Mouse (Mus musculus): ENCODE results near the gene Zfp36. TPM values are rescaled to one million over a fixed set of nuclear protein-coding genes. Genes with fewer than 3 reads are reported as not detected.
"Not testable (repeated sequence)": the region's sequence is repeated elsewhere in the genome, so short reads cannot be mapped to it uniquely, and the experiment has no call there.

The Zfp36 gene
- polyA plus RNA-seq, 1 experiment from 2014 or later, result 21.4 TPM

DNA sequence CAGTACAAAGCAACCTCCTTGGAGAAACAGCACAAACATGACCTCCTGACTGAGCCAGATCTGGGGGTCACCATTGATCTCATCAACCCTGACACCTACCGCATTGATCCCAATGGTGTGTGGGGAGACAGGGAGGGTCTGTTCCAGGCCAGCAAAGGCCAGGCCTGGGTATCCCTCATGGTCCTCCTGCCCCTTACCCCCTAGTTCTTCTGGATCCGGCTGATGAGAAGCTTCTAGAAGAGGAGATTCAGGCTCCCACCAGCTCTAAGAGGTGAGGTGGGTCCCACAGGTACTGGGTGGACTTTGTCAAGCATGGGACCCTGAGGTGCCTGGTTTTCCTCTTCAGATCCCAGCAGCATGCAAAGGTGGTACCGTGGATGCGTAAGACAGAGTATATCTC is 15.4 kb upstream of the Zfp36 start:
- Histone ChIP-seq H3K9me3 (no peaks in the 10 kb centered on the region), H3K27ac (no peak overlapping the region), H3K4me1 (peaks cover 15% of the 10 kb centered on the region), H3K4me3 (replicated peaks) (no peak overlapping the region), H3K4me2 (no peak overlapping the region), H3K36me3 (peaks cover 40% of the 10 kb centered on the region), H3K9ac (no peak overlapping the region), H3K27me3 (replicated peaks) (no peaks in the 10 kb centered on the region)
- WGBS, result 94% methylated on average over 4 of the region's 4 CpGs
- ATAC-seq (ENCODE audit: insufficient read depth, low FRiP score, low read depth), result no peak

DNA sequence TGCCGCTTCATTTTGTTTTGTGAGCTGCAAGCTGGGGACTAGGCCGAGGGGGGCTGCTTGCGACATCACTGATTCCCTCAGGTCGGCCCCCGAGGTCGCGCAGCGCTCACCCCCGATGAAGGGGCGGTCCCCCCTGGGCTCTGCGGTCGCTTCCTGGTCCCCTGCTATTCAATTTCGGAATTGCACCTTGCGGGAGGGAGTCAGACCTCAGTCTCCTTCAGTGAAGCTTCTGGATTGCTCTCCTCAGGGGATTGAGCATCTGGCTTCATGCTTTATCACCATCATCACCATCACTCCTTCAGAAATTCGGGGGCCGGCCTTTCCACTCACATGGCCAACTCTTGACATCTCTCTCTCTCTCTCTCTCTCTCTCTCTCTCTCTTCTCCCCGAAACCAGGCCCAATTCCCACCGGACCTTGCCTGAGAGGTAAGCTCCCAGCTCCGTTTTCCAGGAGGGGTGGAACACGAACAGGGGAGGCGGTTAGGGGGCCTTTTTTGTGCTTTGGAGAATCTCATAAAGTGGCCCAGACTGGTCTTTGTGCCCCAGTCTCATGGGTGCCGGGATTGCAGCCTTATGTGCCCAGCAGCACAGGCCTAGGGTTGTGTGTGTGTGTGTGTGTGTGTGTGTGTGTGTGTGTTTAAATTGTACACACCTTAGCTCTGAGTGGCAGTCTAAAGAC is 13.4 kb upstream of the Zfp36 start:
- H3K36me3 ChIP-seq, result peaks cover 43% of the 10 kb centered on the region

DNA sequence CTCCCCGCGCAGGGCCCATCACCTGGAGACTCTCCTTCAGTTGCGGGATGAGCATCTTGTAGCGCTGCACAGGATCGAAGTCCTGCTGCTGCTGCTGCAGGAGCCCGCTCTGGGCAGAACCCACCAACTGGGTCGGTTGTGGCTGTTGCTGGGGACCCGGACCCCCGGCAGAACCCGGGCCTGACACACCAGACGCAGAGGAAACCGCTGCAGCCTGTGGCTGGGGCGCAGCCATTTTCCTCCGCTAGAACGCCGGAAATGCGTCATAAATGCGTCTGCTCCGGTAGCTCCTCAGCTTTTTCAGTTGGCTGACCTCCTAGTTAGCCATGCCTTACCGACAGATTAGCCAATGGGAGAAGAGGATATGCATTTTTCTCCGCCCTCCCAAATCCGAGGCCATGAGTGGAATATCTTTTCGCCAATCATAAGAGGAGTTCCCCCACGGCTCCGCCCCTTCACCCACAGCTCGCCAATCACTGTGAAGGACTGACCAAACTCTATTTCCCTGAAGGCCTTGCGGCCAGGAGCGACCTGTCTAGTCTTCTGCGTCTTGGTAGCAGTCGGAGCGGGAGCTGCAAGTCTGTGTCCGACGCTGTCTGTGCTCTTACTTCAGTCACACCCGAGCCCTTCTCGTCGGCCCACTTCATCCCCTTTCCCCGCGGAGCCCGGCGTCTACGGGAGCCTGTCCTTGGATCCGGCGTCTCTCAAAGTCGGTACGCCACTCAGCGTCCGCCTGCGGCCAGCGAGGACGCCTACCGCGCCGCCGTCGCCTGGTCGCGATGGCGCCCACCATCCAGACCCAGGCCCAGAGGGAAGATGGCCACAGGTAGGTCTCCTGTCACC is 12.6 kb upstream of the Zfp36 start, which contains the start of the genes Med29 and Paf1:
Gene Med29, minus strand, starts transcription at position 280 of the 843 bp plus-strand sequence.
Gene Paf1, plus strand, starts transcription at position 523 of the 843 bp plus-strand sequence.
- Histone ChIP-seq H3K4me3 (replicated peaks) (peak within 1 kb of the TSS; percentile 81), H3K9ac (peak within 1 kb of the TSS; percentile 94), H3K4me2 (peak within 1 kb of the TSS; percentile 90), H3K9me3 (no peaks in the 10 kb centered on the region), H3K27me3 (replicated peaks) (no peaks in the 10 kb centered on the region), H3K36me3 (peaks cover 45% of the 10 kb centered on the region), H3K27ac (peak within 1 kb of the TSS; percentile 75), H3K4me1 (peaks cover 15% of the 10 kb centered on the region)
- peak; percentile 97 for ATAC-seq (ENCODE audit: insufficient read depth, low FRiP score, low read depth)
- under 1% methylated on average over 58 of the region's 58 CpGs for WGBS

More for the DNA sequence above, 13.4 kb upstream of the Zfp36 start:
- H3K4me2 ChIP-seq, result peak overlapping the region; percentile 90
- peaks cover 15% of the 10 kb centered on the region for H3K4me1 ChIP-seq
- peak overlapping the region; percentile 81 for H3K4me3 ChIP-seq (replicated peaks)
- 3% methylated on average over 22 of the region's 22 CpGs for WGBS
- H3K27me3 ChIP-seq (replicated peaks), result no peaks in the 10 kb centered on the region
- H3K9me3 ChIP-seq, result no peaks in the 10 kb centered on the region
- peak overlapping the region; percentile 94 for H3K9ac ChIP-seq
- ATAC-seq (ENCODE audit: insufficient read depth, low FRiP score, low read depth), result no peak
- H3K27ac ChIP-seq, result peak overlapping the region; percentile 75

DNA sequence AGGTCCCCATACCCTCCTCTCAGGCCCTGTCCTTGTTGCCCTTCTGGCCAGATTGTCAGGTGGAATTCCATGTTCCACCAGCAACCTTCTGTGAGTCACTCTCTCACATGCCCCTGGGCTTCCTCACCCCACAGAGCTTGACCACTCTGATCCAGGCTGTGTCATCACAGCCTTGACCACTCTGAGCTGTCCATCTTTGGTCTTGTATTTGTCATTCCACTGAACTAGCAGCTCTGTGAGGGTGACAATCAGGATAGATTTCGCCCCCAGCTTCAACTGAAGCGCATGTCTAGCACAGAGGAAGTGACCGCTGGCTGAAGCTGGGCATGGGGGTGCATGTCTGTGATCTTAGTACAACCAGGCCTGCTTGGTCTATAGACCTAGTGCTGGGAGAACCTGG is 10.3 kb upstream of the Zfp36 start:
- Histone ChIP-seq H3K9ac (no peak overlapping the region), H3K27me3 (replicated peaks) (no peaks in the 10 kb centered on the region), H3K4me2 (no peak overlapping the region), H3K9me3 (no peaks in the 10 kb centered on the region), H3K4me1 (peaks cover 22% of the 10 kb centered on the region), H3K4me3 (replicated peaks) (no peak overlapping the region), H3K36me3 (peaks cover 36% of the 10 kb centered on the region), H3K27ac (no peak overlapping the region)
- no peak for ATAC-seq (ENCODE audit: insufficient read depth, low FRiP score, low read depth)
- 94% methylated on average over 3 of the region's 3 CpGs for WGBS

DNA sequence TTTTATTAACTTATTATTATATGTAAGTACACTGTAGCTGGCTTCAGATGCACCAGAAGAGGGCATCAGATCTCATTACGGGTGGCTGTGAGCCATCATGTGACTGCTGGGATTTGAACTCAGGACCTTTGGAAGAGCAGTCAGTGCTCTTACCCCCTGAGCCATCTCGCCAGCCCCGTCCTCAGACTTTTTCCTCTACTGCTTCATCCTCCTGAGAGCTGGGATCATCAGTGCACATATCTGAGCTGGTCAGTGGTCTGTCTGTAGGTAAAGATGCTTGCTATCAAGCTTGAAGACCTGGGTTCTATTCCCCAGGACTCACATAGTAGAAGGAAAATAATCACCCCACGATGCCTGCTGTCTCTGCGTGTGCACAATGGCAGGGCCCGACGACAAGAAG is 7.3 kb upstream of the Zfp36 start:
- peaks cover 28% of the 10 kb centered on the region for H3K36me3 ChIP-seq
- not testable (repeated sequence) for H3K4me3 ChIP-seq (replicated peaks); ATAC-seq (ENCODE audit: insufficient read depth, low FRiP score, low read depth); H3K9ac ChIP-seq; H3K9me3 ChIP-seq; H3K27me3 ChIP-seq (replicated peaks); H3K27ac ChIP-seq; H3K4me2 ChIP-seq
- WGBS, result 87% methylated on average over 7 of the region's 7 CpGs
- H3K4me1 ChIP-seq, result peaks cover 24% of the 10 kb centered on the region

DNA sequence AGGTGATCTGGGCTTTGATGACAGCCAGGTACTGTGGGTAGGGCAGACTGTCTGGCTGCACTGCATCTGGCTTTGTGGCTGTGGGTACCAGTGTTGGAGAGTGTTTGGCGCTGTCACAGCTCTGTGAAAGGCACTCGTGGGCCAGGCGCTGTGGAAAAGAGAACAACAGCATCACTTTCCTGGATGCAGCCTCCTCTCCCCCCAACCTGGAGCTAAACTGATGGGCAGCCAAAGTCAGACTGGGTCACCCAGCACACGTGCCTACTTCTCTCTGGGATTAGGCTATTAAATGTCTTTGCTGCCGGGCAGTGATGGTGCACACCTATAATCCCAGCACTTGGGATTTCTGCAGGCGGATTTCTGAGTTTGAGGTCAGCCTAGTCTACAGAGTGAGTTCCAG is 6.8 kb upstream of the Zfp36 start:
- ATAC-seq (ENCODE audit: insufficient read depth, low FRiP score, low read depth); H3K9ac ChIP-seq; H3K27me3 ChIP-seq (replicated peaks); H3K27ac ChIP-seq; H3K9me3 ChIP-seq; H3K4me2 ChIP-seq; H3K4me3 ChIP-seq (replicated peaks): not testable (repeated sequence)
- Histone ChIP-seq H3K4me1 (peaks cover 26% of the 10 kb centered on the region), H3K36me3 (peaks cover 28% of the 10 kb centered on the region)
- 78% methylated on average over 6 of the region's 6 CpGs for WGBS

DNA sequence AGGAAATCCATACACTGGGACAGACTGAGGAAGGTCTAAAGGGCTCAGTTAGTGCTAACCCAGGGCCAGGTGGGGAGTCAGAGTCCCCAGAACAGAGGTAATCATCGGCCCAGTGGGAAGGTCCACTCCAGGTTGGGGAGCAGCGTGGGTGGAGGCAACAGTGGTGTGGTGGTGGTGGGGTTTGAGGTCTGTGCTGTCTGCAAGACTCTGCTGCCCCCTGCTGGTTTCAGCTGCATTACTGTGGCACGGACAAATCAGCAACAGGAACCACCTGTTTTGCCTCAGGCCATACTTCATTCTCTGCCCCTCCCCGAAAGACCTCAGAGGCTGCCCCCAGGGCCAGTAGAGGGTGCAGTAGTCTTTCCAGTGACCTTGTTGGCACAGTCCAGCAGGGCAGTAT is 6.4 kb upstream of the Zfp36 start:
- peaks cover 28% of the 10 kb centered on the region for H3K36me3 ChIP-seq
- H3K4me1 ChIP-seq, result peaks cover 26% of the 10 kb centered on the region
- H3K4me2 ChIP-seq, result no peak overlapping the region
- peak overlapping the region; percentile 64 for H3K27ac ChIP-seq
- no peak overlapping the region for H3K9ac ChIP-seq
- WGBS, result 4% methylated on average over 4 of the region's 4 CpGs
- ATAC-seq (ENCODE audit: insufficient read depth, low FRiP score, low read depth), result peak; percentile 41
- H3K9me3 ChIP-seq, result no peaks in the 10 kb centered on the region
- H3K4me3 ChIP-seq (replicated peaks), result no peak overlapping the region
- no peaks in the 10 kb centered on the region for H3K27me3 ChIP-seq (replicated peaks)

DNA sequence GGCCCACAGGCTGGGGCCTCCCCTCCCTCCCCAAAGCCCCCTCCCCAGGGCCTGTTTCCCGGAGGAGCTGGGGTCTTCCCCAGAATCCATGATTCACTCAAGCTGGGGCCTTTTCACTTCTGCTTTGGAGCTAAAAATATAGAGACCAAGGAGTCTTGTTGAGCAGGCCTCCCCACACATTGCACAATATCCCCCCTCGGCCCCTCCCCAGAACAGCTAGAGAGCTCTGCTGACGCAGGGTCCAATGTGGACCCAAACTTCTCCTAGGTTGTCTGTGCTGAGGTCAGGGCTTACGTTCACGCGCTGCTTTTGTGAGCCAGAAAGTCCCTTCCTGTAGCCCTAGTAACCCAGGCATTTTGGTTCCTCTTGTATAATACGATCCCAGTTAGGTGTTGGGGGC is 6.0 kb upstream of the Zfp36 start:
- WGBS, result 73% methylated on average over 7 of the region's 7 CpGs
- peak overlapping the region; percentile 64 for H3K27ac ChIP-seq

DNA sequence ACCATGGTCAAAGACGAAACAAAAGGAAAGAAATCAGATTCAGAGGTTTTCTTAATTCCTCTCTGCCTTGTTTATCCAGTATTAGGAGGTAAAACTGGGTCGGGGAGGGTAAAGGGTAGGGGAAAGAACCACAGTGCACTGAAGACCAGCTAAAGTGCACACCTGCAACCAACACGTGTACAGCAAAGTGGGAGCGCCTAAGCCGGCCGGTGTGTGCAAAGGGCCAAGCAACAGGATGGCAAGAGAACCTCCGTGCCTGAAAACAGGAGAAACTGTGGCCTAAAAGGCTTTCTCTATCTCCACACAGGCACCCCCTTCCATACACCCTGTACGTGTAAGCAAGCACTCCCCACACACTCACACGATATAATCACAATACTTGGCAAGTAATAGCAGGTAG is 5.1 kb upstream of the Zfp36 start:
- Histone ChIP-seq H3K9me3 (no peaks in the 10 kb centered on the region), H3K36me3 (peaks cover 23% of the 10 kb centered on the region), H3K27me3 (replicated peaks) (no peaks in the 10 kb centered on the region), H3K4me3 (replicated peaks) (no peak overlapping the region), H3K4me1 (peaks cover 35% of the 10 kb centered on the region), H3K9ac (no peak overlapping the region), H3K4me2 (no peak overlapping the region), H3K27ac (peak overlapping the region; percentile 64; the same call in 1 of the 2 replicates)
- 90% methylated on average over 9 of the region's 9 CpGs for WGBS
- no peak for ATAC-seq (ENCODE audit: insufficient read depth, low FRiP score, low read depth)

More for the DNA sequence above, 6.0 kb upstream of the Zfp36 start:
- Histone ChIP-seq H3K4me2 (no peak overlapping the region), H3K36me3 (peaks cover 28% of the 10 kb centered on the region), H3K9ac (no peak overlapping the region), H3K4me3 (replicated peaks) (no peak overlapping the region), H3K4me1 (peaks cover 27% of the 10 kb centered on the region), H3K9me3 (no peaks in the 10 kb centered on the region), H3K27me3 (replicated peaks) (no peaks in the 10 kb centered on the region)
- ATAC-seq (ENCODE audit: insufficient read depth, low FRiP score, low read depth), result no peak

DNA sequence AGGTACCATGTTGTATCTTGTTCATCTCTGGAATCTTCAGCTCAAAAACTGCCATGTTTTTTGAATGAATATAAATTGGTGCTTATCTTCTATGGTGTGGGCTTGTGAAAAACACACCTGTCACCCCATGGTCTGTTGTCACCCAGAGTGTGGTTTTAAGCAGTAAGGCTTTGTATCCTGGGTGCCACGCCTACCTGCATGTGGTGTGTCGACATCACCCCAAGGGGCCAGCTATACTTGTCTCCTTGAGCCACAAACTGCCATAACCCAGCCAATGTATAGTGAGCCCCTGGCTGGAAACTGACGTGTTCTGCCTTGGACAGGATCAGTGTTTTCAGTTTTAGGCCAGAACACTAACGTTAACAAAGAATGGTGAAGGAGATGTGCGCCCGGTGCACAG is 4.1 kb upstream of the Zfp36 start:
- Histone ChIP-seq H3K9ac (no peak overlapping the region), H3K4me3 (replicated peaks) (no peak overlapping the region), H3K4me2 (no peak overlapping the region), H3K4me1 (peaks cover 41% of the 10 kb centered on the region), H3K27me3 (replicated peaks) (no peaks in the 10 kb centered on the region), H3K9me3 (no peaks in the 10 kb centered on the region), H3K27ac (no peak overlapping the region), H3K36me3 (peaks cover 15% of the 10 kb centered on the region)
- ATAC-seq (ENCODE audit: insufficient read depth, low FRiP score, low read depth), result no peak
- WGBS, result 84% methylated on average over 6 of the region's 6 CpGs

DNA sequence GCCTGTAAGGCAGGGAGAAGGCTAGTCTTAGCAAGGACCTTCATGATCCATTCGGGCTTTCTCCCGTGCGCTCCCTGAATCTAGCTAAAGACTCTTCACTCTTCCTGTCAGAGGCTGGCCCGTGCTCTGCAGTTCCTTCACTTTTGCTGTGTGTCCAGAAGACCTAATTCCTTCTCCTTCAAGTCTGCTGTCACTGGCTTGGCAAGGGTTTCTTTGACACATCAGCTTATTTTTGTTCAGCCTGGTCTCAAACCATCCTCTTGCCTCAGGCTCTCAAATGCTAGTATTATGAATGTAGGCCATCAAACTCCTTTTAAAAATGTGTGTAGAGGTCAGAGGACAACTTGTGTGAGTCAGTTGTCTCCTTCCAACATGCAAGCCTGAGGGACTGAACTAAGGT is 3.6 kb upstream of the Zfp36 start:
- no peak overlapping the region for H3K4me3 ChIP-seq (replicated peaks)
- peak overlapping the region; percentile 100 for H3K27ac ChIP-seq
- H3K9ac ChIP-seq, result no peak overlapping the region
- no peaks in the 10 kb centered on the region for H3K9me3 ChIP-seq
- peaks cover 10% of the 10 kb centered on the region; the same call in 1 of the 2 replicates for H3K36me3 ChIP-seq
- H3K4me2 ChIP-seq, result no peak overlapping the region
- H3K27me3 ChIP-seq (replicated peaks), result no peaks in the 10 kb centered on the region
- H3K4me1 ChIP-seq, result peaks cover 41% of the 10 kb centered on the region
- no peak for ATAC-seq (ENCODE audit: insufficient read depth, low FRiP score, low read depth)
- WGBS, result 69% methylated on average over 4 of the region's 4 CpGs

DNA sequence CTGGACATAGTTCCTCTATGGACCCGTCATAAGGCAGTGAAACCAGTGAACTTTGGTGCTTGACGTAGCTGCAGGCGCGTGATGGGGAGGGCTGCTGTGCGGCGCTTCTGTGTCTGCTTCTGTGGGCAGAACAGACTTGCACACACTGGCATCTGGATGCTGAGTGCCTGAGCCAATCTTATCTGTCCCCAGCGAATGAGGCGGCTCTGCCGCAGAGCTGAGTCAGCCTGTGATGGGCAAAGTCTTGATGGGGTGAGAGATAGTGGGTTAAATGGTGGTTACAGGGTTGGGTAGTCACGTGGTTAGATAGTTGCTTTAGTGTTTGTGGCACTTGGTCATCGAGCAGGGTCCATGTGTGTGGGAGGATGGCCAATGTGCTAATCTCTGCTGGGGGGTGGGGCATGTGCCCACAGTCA is 2.9 kb upstream of the Zfp36 start:
- WGBS, result 48% methylated on average over 11 of the region's 11 CpGs
- Histone ChIP-seq H3K9me3 (no peaks in the 10 kb centered on the region), H3K9ac (no peak overlapping the region)

More for the DNA sequence above, 2.9 kb upstream of the Zfp36 start:
- Histone ChIP-seq H3K36me3 (peaks cover 7% of the 10 kb centered on the region; the same call in 1 of the 2 replicates), H3K4me3 (replicated peaks) (no peak overlapping the region; the same call in 1 of the 2 replicates), H3K4me1 (peaks cover 44% of the 10 kb centered on the region), H3K4me2 (peak overlapping the region; percentile 70), H3K27me3 (replicated peaks) (no peaks in the 10 kb centered on the region), H3K27ac (peak overlapping the region; percentile 100)
- ATAC-seq (ENCODE audit: insufficient read depth, low FRiP score, low read depth), result peak; percentile 12
